Mouse (Mus musculus) embryonic facial prominence, embryonic 14.5 days (tissue): ENCODE results near the gene Mt4. TPM values are rescaled to one million over a fixed set of nuclear protein-coding genes. Genes with fewer than 3 reads are reported as not detected.

Source experiments
- ATAC-seq: fragments of 200-750 bp; cut with Nextera tagmentation; 2 replicates; pipeline ENCODE4 v1.8.0; 2017; ENCODE audit warnings: low read depth, moderate number of reproducible peaks, moderate TSS enrichment
- DNase-seq: peaks from one replicate; pipeline ENCODE4 v3.0.0-alpha.2; 2015; ENCODE audit warnings: low spot score
- H3K27ac ChIP-seq: fragments of 300-500 bp; sonication (generic); replicated peaks from 2 replicates; pipeline ENCODE4 v1.5.1; 2014; ENCODE audit warnings: low read depth, mild to moderate bottlenecking, low read length, moderate library complexity
- H3K27me3 ChIP-seq: fragments of 300-500 bp; sonication (generic); replicated peaks from 2 replicates; pipeline ENCODE4 v1.6.1; 2014; ENCODE audit warnings: low read length; ENCODE audit not compliant: control insufficient read depth, insufficient read depth
- H3K36me3 ChIP-seq: fragments of 300-500 bp; sonication (generic); 2 replicates; pipeline ENCODE4 v1.6.1; 2014; ENCODE audit warnings: low read length, mixed read lengths; ENCODE audit not compliant: control insufficient read depth, insufficient read depth
- H3K4me1 ChIP-seq: fragments of 300-500 bp; sonication (generic); 2 replicates; pipeline ENCODE4 v1.6.1; 2014; ENCODE audit warnings: antibody characterized with exemption, low read length; ENCODE audit not compliant: control insufficient read depth, insufficient read depth
- H3K4me2 ChIP-seq: fragments of 300-500 bp; sonication (generic); 2 replicates; pipeline ENCODE4 v1.6.1; 2014; ENCODE audit warnings: low read depth, mild to moderate bottlenecking, low read length, moderate library complexity, mixed read lengths
- H3K4me3 ChIP-seq: fragments of 300-500 bp; sonication (generic); 2 replicates; pipeline ENCODE4 v1.5.1; 2014; ENCODE audit warnings: low read depth, mild to moderate bottlenecking, low read length
- H3K9ac ChIP-seq: fragments of 300-500 bp; sonication (generic); 2 replicates; pipeline ENCODE4 v1.6.1; 2014; ENCODE audit warnings: low read depth, mild to moderate bottlenecking, low read length, moderate library complexity, mixed read lengths
- H3K9me3 ChIP-seq: fragments of 300-500 bp; sonication (generic); 2 replicates; pipeline ENCODE4 v1.6.1; 2016; ENCODE audit warnings: low read length; ENCODE audit not compliant: control insufficient read depth
- WGBS: fragments of 180-500 bp; shearing (Covaris S2); extraction: QIAGEN DNeasy Blood & Tissue Kit; methylation state at CpG from one replicate; pipeline ENCODE4 v1.1.7; 2014; 5-methylcytosine and 5-hydroxymethylcytosine counted together
- polyA plus RNA-seq: library from polyadenylated mRNA; unstranded; fragments of >200 nt; fragmentation: Nextera tagmentation; extraction: Ambion mirVana; gene quantifications from 2 replicates; pipeline ENCODE4 v1.2.1, GENCODE M21; 2014

Gene Mt4
- polyA plus RNA-seq, 1 experiment from 2014 or later, result 1.4 TPM

DNA sequence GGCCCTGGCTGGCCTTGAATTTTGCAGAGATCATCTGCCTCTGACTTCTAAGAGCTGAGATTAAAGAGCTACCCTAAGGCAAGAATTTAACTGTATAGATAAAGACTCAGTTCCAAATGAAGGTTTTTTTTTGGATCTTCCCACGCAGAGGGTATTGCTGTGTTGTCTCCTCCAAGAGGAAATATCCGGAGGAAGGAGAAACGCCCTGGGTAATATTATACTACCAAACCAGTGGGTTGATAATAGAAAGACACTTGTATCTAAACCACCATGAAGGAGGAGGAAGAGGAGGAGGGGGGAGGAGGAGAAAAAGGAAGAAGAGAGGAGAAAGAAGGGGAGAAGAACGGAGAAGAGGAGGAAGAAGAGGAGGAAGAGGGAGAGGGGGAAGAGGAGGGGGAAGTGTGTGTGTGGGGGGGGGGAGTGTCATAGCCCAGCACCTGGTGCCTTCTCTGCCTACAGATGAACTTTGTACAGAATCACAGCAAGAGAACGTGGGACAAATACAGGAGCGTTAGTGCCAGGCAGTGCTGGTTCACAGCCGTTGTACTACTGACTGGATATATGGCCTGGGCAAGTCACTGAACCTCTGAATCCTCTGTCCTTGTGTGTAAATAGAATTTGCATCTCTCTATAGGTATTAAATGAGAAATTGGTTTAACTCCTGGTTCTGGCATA, 40.9 kb downstream of the Mt4 start:
- H3K27me3 ChIP-seq, result peaks cover 84% of the 10 kb centered on the region
- H3K9me3 ChIP-seq, result no peaks in the 10 kb centered on the region
- H3K27ac ChIP-seq, result no peak overlapping the region
- no peaks in the 10 kb centered on the region; the same call in 1 of the 2 replicates for H3K4me1 ChIP-seq
- H3K36me3 ChIP-seq, result no peaks in the 10 kb centered on the region
- DNase-seq (no peak), ATAC-seq (no peak)
- no peak overlapping the region for H3K9ac ChIP-seq
- WGBS, result 48% methylated on average over 7 of the region's 7 CpGs
- no peak overlapping the region for H3K4me2 ChIP-seq
- no peak overlapping the region for H3K4me3 ChIP-seq

DNA sequence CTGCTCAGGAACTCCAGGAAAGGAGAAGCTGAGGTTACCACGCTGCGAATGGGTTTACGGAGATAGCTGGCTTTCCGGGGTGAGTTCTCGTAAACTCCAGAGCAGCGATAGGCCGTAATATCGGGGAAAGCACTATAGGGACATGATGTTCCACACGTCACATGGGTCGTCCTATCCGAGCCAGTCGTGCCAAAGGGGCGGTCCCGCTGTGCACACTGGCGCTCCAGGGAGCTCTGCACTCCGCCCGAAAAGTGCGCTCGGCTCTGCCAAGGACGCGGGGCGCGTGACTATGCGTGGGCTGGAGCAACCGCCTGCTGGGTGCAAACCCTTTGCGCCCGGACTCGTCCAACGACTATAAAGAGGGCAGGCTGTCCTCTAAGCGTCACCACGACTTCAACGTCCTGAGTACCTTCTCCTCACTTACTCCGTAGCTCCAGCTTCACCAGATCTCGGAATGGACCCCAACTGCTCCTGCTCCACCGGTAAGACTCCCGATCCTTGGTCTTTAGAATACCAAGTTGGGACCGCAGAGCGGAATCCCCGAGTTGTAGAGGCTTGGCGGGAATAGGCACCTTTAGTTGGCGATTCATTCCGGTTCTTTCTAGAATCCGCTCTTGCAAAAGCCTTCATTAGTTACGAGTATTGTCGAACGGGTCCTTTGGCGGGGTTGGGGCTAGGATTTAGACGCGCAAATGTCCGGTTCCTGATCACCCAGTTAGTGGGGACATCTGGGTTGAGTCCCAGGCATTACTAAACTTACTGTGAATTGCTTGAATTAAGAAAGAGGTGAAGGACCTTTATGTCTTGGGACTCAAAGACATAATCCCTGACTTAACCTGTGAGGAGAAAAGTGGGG, 42.1 kb downstream of the Mt4 start, which contains the start of gene Mt1:
TSS of gene Mt1 (plus strand) at position 226 of the 856 bp plus-strand sequence.
- Histone ChIP-seq H3K4me2 (peak within 1 kb of the TSS; percentile 84), H3K9me3 (no peaks in the 10 kb centered on the region), H3K9ac (peak within 1 kb of the TSS; percentile 61), H3K4me1 (no peaks in the 10 kb centered on the region), H3K27me3 (peaks cover 84% of the 10 kb centered on the region), H3K27ac (no peak within 1 kb of the TSS), H3K4me3 (peak within 1 kb of the TSS; percentile 46), H3K36me3 (no peaks in the 10 kb centered on the region)
- 1% methylated on average over 49 of the region's 50 CpGs for WGBS
- DNase-seq (peak; percentile 93), ATAC-seq (peak; percentile 89)

DNA sequence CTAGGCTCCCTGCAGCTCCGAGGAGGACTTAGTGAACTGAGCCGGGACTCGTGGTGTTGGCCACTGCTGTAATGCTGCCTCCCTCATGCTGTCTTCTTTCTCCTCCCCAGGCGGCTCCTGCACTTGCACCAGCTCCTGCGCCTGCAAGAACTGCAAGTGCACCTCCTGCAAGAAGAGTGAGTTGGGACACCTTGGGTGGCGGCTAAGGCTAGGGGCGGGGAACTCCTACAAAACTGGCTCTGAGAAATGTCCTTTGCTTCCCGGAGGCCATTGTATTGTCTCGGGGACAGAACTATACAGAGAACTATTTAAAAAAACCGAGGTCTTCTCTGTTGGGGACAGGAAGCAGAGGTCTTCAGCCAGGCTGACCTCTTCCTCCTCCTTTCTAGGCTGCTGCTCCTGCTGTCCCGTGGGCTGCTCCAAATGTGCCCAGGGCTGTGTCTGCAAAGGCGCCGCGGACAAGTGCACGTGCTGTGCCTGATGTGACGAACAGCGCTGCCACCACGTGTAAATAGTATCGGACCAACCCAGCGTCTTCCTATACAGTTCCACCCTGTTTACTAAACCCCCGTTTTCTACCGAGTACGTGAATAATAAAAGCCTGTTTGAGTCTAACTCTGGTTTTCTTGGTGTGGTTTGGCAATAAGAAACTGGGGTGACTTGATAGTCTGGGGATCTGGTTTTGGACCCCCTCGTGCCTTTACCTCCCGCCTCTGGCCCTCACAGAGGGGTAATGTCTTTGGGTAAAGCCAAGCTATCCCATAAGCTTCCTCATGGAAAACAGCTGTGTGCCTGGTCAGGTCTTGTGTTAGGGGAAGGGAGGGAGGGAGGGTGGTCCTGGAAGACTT, 42.9 kb downstream of the Mt4 start:
- peak overlapping the region; percentile 61; the same call in 1 of the 2 replicates for H3K9ac ChIP-seq
- no peaks in the 10 kb centered on the region for H3K36me3 ChIP-seq
- ATAC-seq (no peak), DNase-seq (no peak)
- H3K9me3 ChIP-seq, result no peaks in the 10 kb centered on the region
- no peak overlapping the region for H3K27ac ChIP-seq
- peak overlapping the region; percentile 46 for H3K4me3 ChIP-seq
- H3K27me3 ChIP-seq, result peaks cover 84% of the 10 kb centered on the region
- 3% methylated on average over 25 of the region's 25 CpGs for WGBS
- peak overlapping the region; percentile 84 for H3K4me2 ChIP-seq
- 0 out of 2 replicates have a peak, but pooled peaks cover 2% of the 10 kb centered on the region for H3K4me1 ChIP-seq

DNA sequence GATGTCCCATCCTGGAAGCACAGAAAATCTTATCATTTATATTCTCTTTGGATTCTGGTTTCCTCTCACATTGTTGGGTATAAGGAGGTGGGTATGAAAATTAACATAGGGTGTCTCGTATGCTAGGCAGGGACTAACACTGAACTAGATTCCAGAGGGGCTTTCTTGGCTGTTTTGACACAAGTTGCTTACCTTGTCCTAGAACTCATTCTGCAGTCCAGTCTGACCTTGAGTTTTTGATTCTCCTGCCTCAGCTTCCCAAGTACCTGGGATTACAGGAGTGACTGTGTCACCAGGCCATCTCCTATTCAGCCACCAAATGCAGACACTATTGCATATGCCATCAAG, 43.5 kb downstream of the Mt4 start:
- ATAC-seq (no peak), DNase-seq (no peak)
- Histone ChIP-seq H3K9ac (no peak overlapping the region), H3K4me2 (peak overlapping the region; percentile 84; the same call in 1 of the 2 replicates), H3K27me3 (peaks cover 83% of the 10 kb centered on the region), H3K4me1 (0 out of 2 replicates have a peak, but pooled peaks cover 2% of the 10 kb centered on the region), H3K36me3 (no peaks in the 10 kb centered on the region), H3K27ac (no peak overlapping the region), H3K4me3 (no peak overlapping the region), H3K9me3 (no peaks in the 10 kb centered on the region)
- WGBS, result 88% methylated on average over 1 of the region's 1 CpGs

DNA sequence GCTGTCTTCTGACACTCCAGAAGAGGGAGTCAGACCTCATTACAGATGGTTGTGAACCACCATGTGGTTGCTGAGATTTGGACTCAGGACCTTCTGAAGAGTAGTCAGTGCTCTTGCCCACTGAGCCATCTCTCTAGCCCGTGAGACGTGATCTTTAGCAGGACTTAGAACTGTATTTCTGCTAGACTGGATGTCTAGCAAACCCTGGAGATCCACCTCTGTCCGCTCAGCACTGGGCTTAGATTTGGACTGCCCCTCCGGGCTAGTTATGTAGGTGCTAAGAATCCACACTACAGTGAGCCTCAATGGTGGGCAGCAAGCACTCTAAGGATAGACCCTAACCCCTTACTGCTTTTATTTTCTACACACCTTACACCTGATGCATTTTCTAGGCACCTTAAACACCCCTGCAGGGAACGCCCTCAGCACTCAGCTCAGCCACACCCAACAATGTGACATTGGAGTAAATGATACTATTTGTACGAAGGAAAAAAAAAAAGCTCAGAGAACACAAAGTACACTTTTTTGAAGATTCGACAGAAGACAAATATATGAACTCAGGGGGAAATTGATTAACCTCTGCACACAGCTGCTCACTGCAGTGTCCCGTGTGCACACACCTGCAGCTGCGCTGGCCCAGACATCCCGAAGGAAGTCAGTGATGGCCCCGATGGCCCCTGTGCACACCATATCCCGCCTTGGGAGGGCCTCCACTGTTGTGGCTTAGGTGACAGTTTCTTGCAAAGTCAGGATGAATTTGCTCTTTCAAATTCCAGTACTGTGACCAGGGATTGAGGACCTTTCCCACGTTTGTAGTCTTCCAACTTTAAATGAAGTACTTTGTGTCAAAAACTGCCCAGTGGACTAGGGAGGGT, 45.3 kb downstream of the Mt4 start:
- no peak overlapping the region for H3K4me3 ChIP-seq

DNA sequence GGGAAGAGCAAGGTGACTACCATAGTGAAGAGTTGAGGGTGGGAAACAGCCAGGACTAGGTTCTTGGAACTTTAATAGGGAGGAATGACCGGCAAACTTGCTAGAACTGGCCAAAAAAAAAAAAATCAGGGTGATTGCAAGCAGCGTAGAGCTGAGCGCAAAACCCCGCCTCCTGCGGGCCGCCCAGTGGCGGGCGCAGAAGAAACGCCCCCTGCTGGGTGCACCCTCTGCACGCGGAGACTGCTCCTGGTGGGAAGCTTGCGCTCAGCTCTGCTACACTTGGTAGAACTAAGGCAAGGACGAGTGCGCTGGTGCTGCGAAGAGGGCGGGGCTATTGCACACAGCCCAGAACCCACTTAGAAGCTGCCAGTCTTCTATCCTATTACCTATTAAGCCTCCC, 46.1 kb downstream of the Mt4 start:
- H3K9ac ChIP-seq, result no peak overlapping the region
- peaks cover 90% of the 10 kb centered on the region for H3K27me3 ChIP-seq
- no peaks in the 10 kb centered on the region for H3K9me3 ChIP-seq
- no peak overlapping the region for H3K27ac ChIP-seq
- DNase-seq (peak; percentile 89), ATAC-seq (peak; percentile 76)
- peak overlapping the region; percentile 11 for H3K4me3 ChIP-seq
- no peaks in the 10 kb centered on the region for H3K36me3 ChIP-seq
- peaks cover 2% of the 10 kb centered on the region; the same call in 1 of the 2 replicates for H3K4me1 ChIP-seq
- WGBS, result 2% methylated on average over 15 of the region's 16 CpGs
- peak overlapping the region; percentile 48 for H3K4me2 ChIP-seq

More for the DNA sequence above, 45.3 kb downstream of the Mt4 start:
- Histone ChIP-seq H3K27me3 (peaks cover 87% of the 10 kb centered on the region), H3K9me3 (no peaks in the 10 kb centered on the region), H3K4me1 (peaks cover 2% of the 10 kb centered on the region; the same call in 1 of the 2 replicates), H3K9ac (no peak overlapping the region), H3K27ac (no peak overlapping the region), H3K36me3 (no peaks in the 10 kb centered on the region), H3K4me2 (peak overlapping the region; percentile 48)
- 58% methylated on average over 13 of the region's 13 CpGs for WGBS
- DNase-seq, result no peak
- ATAC-seq, result no peak

DNA sequence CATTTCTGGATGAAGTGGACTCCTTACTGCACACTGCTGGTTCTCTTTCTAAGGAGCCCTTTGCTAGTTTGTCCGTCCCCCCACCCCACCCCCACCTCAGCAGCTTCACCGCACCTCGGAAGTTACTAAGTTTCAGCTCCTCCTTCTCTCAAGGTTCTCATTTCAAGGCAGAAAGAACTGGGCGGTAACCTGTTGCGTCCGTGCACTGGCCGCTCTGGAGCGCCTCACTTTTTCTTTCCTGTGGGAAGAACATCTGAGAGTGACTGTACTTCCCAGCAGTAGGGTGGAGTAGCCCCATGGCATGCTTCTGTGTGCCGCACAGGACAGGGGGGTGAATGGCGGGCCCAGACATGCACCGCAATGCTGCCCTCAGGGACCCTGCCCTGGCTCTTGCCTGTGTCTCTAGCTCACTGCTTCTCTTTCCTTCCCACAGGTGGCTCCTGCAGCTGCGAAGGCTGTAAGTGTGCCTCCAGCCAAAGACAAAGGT, 47.4 kb downstream of the Mt4 start:
- Histone ChIP-seq H3K9ac (no peak overlapping the region), H3K9me3 (no peaks in the 10 kb centered on the region), H3K27ac (no peak overlapping the region), H3K27me3 (peaks cover 77% of the 10 kb centered on the region), H3K36me3 (no peaks in the 10 kb centered on the region), H3K4me1 (peaks cover 2% of the 10 kb centered on the region; the same call in 1 of the 2 replicates), H3K4me2 (0 out of 2 replicates have a peak overlapping the region, but pooled peaks have one; percentile 48), H3K4me3 (0 out of 2 replicates have a peak overlapping the region, but pooled peaks have one; percentile 3)
- WGBS, result 19% methylated on average over 12 of the region's 12 CpGs
- ATAC-seq (no peak; the same call in 1 of the 2 replicates), DNase-seq (peak; percentile 40)
